Mouse (Mus musculus) forebrain, postnatal 0 days (tissue): Measurements from ENCODE around the gene Jmjd6. TPM values are rescaled to one million over a fixed set of nuclear protein-coding genes. Genes with fewer than 3 reads are reported as not detected.
A peak's percentile ranks its signal among the peaks of the same experiment; 100 is the strongest.
"Not testable (repeated sequence)": the region's sequence is repeated elsewhere in the genome, so short reads cannot be mapped to it uniquely, and the experiment has no call there.

ENCODE experiments used
- ATAC-seq: fragments of 200-750 bp; cut with Nextera tagmentation; 2 replicates; pipeline ENCODE4 v1.8.0; 2017; ENCODE audit warnings: mild to moderate bottlenecking, moderate library complexity
- DNase-seq: peaks from one replicate; pipeline ENCODE4 v3.0.0-alpha.2; 2015
- H3K27ac ChIP-seq: fragments of 300-500 bp; sonication (generic); 2 replicates; pipeline ENCODE4 v1.5.1; 2014; ENCODE audit warnings: low read depth, mild to moderate bottlenecking, antibody characterized with exemption, low read length, moderate library complexity, mixed read lengths
- H3K27me3 ChIP-seq: fragments of 300-500 bp; sonication (generic); 2 replicates; pipeline ENCODE4 v1.6.1; 2014; ENCODE audit warnings: mild to moderate bottlenecking, low read length, mixed read lengths; ENCODE audit not compliant: insufficient read depth
- H3K36me3 ChIP-seq: fragments of 300-500 bp; sonication (generic); 2 replicates; pipeline ENCODE4 v1.6.1; 2014; ENCODE audit warnings: mild to moderate bottlenecking, moderate library complexity; ENCODE audit not compliant: insufficient read depth
- H3K4me1 ChIP-seq: fragments of 300-500 bp; sonication (generic); 2 replicates; pipeline ENCODE4 v1.6.1; 2014; ENCODE audit warnings: antibody characterized with exemption; ENCODE audit not compliant: insufficient read depth
- H3K4me2 ChIP-seq: fragments of 300-500 bp; sonication (generic); 2 replicates; pipeline ENCODE4 v1.6.1; 2014; ENCODE audit warnings: low read depth, mild to moderate bottlenecking, moderate library complexity
- H3K4me3 ChIP-seq: fragments of 300-500 bp; sonication (generic); 2 replicates; pipeline ENCODE4 v1.5.1; 2014; ENCODE audit warnings: low read depth, low read length, mixed read lengths
- H3K9ac ChIP-seq: fragments of 300-500 bp; sonication (generic); 2 replicates; pipeline ENCODE4 v1.6.1; 2014; ENCODE audit warnings: mild to moderate bottlenecking
- H3K9me3 ChIP-seq: fragments of 300-500 bp; sonication (generic); 2 replicates; pipeline ENCODE4 v1.6.1; 2016; ENCODE audit warnings: low read length
- CTCF ChIP-seq: sonication (generic); IDR thresholded peaks from 2 replicates; pipeline ENCODE4 v1.5.1; 2016; ENCODE audit warnings: antibody characterized with exemption, control low read depth, low read depth
- WGBS: fragments of 180-500 bp; shearing (Covaris S2); extraction: QIAGEN DNeasy Blood & Tissue Kit; methylation state at CpG from one replicate; pipeline ENCODE4 v1.1.7; 2014; 5-methylcytosine and 5-hydroxymethylcytosine counted together
- polyA plus RNA-seq: library from polyadenylated mRNA; unstranded; fragments of >200 nt; fragmentation: Nextera tagmentation; extraction: Ambion mirVana; gene quantifications from 2 replicates; pipeline ENCODE4 v1.2.1, GENCODE M21; 2015
- total RNA-seq: library from RNA; depleted of rRNA; stranded (reverse); fragments of >200 nt; gene quantifications from 2 replicates; pipeline ENCODE4 v1.2.3, GENCODE M21; 2014

The Jmjd6 gene
- total and polyA plus RNA-seq, 2 experiments from 2014 or later = 41.4 to 48.1 TPM

DNA sequence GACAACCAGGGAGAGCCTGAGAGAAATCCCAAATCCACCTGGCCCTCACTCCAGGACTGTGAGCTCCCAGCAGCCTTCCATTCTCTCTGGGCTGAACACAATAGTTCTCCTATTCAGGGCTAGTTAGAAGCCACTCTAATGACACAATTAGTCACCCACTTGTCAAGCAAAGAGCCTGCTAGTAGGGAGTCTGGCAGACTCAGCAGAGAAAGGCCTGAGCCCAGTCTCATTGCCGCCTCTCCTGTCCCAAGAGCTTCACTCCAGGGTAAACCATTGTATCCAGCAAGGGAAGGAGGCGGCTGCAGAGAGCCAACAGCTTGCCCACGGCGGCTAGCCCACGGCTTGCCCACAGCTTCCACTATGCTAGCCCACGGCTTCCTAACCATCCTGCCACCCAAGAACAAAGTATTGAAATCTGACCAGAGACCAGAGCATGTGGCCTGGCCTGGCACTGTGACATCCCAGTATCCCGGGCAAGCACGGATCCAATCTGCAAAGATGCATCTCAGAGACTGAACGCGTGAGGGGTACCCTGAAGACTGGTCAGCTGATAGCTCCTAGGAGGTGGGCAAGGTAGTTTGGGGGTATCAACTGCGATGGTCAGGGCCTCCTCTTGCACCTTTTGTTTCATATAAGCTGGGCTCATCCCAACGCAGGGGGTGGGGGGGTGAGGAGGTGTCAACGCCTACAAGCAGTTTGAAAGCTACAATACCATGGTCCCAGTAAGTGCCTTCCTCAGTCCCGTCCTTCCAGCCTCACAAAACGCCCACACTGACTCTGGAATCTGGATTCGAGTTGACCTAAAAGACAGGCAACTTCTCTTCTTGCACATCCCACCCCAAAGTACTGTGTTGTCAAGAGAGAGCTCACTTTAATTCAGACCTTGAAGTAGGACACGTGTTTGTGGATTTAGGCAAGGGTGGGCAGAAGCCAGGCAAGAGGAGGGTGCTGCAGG lies 16.4 kb downstream of the Jmjd6 start:
- Histone ChIP-seq H3K4me1 (peaks cover 2% of the 10 kb centered on the region; the same call in 1 of the 2 replicates), H3K36me3 (no peaks in the 10 kb centered on the region; the same call in 1 of the 2 replicates), H3K27ac (no peak overlapping the region), H3K4me3 (peak overlapping the region; percentile 53), H3K27me3 (no peaks in the 10 kb centered on the region), H3K9me3 (no peaks in the 10 kb centered on the region), H3K4me2 (peak overlapping the region; percentile 92), H3K9ac (peak overlapping the region; percentile 62; the same call in 1 of the 2 replicates)
- WGBS = 14% methylated on average over 17 of the region's 17 CpGs
- DNase-seq (peak; percentile 16), ATAC-seq (peak; percentile 30)
- TF ChIP-seq CTCF = no peak

DNA sequence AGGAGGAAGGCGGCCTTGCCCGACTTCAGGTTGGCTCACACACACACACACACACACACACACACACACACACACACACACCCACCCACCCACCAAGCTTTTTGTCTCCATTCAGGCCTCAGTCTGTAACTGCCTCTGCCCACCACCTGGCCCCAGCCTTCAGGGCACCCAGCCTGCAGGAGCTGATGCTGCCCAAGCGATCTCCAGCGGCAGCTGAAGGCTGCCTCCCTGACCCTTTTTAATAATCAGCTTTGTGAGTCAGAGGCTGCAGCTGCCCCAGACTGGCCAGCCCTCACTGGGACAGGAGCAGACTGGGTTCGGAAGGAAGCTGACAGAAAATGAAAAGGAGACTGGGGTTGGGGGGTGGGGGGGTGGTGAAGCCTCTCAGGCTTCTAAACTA lies 18.0 kb downstream of the Jmjd6 start:
- Histone ChIP-seq H3K9ac (no peak overlapping the region), H3K27ac (no peak overlapping the region), H3K4me2 (no peak overlapping the region), H3K9me3 (no peaks in the 10 kb centered on the region), H3K36me3 (no peaks in the 10 kb centered on the region), H3K4me3 (no peak overlapping the region), H3K27me3 (no peaks in the 10 kb centered on the region), H3K4me1 (peaks cover 2% of the 10 kb centered on the region; the same call in 1 of the 2 replicates)
- TF ChIP-seq CTCF = no peak
- ATAC-seq (no peak), DNase-seq (no peak)
- 56% methylated on average over 5 of the region's 5 CpGs for WGBS

GRCm38 (mm10) chr11:116823885-116824284 lies 19.4 kb downstream of the Jmjd6 start:
- not testable (repeated sequence) for DNase-seq, H3K4me3 ChIP-seq, H3K9me3 ChIP-seq, ATAC-seq, H3K4me1 ChIP-seq, H3K36me3 ChIP-seq, H3K9ac ChIP-seq, H3K4me2 ChIP-seq, H3K27me3 ChIP-seq, H3K27ac ChIP-seq
- 97% methylated on average over 10 of the region's 10 CpGs for WGBS

DNA sequence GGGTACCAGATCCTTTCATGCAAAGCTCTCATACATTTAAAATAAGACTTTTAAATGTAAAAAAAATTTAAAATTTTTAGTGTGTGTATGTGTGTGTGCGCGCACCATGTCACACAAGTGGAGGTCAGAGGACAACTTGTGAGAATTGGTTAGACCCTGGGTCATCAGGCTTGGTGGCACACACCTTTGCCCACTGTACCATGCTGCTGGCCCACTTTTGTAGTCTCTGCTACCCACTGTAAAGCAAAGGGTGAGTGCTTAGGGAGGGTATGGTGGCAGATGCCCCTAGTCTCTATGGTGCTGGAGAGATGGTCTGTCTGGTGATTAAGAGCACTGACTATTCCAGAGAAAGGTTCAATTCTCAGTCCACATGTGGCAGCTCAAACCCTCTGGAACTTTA lies 20.0 kb downstream of the Jmjd6 start:
- Histone ChIP-seq H3K27me3 (no peaks in the 10 kb centered on the region), H3K4me1 (peaks cover 2% of the 10 kb centered on the region; the same call in 1 of the 2 replicates), H3K4me2 (no peak overlapping the region), H3K36me3 (no peaks in the 10 kb centered on the region), H3K4me3 (no peak overlapping the region), H3K27ac (no peak overlapping the region), H3K9ac (no peak overlapping the region), H3K9me3 (no peaks in the 10 kb centered on the region)
- ATAC-seq = no peak
- no peak for DNase-seq
- WGBS = 97% methylated on average over 2 of the region's 2 CpGs
- no peak for TF ChIP-seq CTCF

DNA sequence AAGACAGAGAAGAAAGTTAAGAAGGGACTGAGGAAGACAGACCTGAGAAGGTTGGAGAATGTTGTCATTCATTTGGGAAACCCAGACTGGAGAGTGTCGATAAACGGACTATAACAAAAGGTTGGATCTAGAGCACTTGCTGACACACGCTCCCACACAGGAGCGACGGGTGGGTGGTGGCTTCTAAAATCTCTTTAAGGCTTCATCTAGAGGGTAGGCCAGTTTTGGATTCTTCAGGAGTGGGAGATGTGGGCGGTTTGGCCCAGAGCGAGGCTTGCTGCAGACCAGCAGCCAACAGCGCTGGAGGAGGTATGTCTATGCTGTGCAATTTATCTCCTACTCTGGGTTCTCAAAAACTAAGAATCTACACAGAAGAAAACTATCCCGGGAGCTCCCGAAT lies 20.6 kb downstream of the Jmjd6 start:
- Histone ChIP-seq H3K9me3 (no peaks in the 10 kb centered on the region), H3K27me3 (no peaks in the 10 kb centered on the region), H3K27ac (no peak overlapping the region), H3K4me1 (peaks cover 2% of the 10 kb centered on the region; the same call in 1 of the 2 replicates), H3K4me3 (no peak overlapping the region), H3K4me2 (no peak overlapping the region), H3K36me3 (no peaks in the 10 kb centered on the region), H3K9ac (no peak overlapping the region)
- DNase-seq = no peak
- no peak for ATAC-seq
- WGBS = 89% methylated on average over 10 of the region's 10 CpGs
- TF ChIP-seq CTCF = no peak

GRCm38 (mm10) chr11:116822215-116822614 lies 21.0 kb downstream of the Jmjd6 start:
- no peak for ATAC-seq
- Histone ChIP-seq H3K4me1 (no peaks in the 10 kb centered on the region), H3K36me3 (no peaks in the 10 kb centered on the region), H3K9me3 (no peaks in the 10 kb centered on the region), H3K9ac (no peak overlapping the region), H3K4me3 (no peak overlapping the region), H3K27me3 (no peaks in the 10 kb centered on the region), H3K27ac (no peak overlapping the region), H3K4me2 (no peak overlapping the region)
- no peak for DNase-seq
- no peak for TF ChIP-seq CTCF
- WGBS = 68% methylated on average over 10 of the region's 10 CpGs
